Mouse (Mus musculus): Measurements from ENCODE around the gene Uxs1. TPM values are rescaled to one million over a fixed set of nuclear protein-coding genes. Genes with fewer than 3 reads are reported as not detected.
A peak's percentile ranks its signal among the peaks of the same experiment; 100 is the strongest.

Uxs1 gene
- total RNA-seq, 2 experiments from 2014 or later, result 7.8 to 8.8 TPM

- intact Hi-C loops (cut with DNase I), result no loop called here
Observed at GRCm38 (mm10) chr1:43809351-43809750, 18.2 kb downstream of the Uxs1 start.

GRCm38 (mm10) chr1:43803906-43804474, 23.6 kb downstream of the Uxs1 start:
- DNase-seq, result no peak
- intact Hi-C loops (cut with DNase I), result no loop called here

More at GRCm38 (mm10) chr1:43809351-43809750, 18.2 kb downstream of the Uxs1 start:
- no peak for DNase-seq

- no peak for DNase-seq
- intact Hi-C loops (cut with DNase I), result no loop called here
Observed at GRCm38 (mm10) chr1:43798048-43798447, 29.6 kb downstream of the Uxs1 start.

- intact Hi-C loops (cut with DNase I), result no loop called here
- DNase-seq, result no peak
Observed at GRCm38 (mm10) chr1:43789765-43790164, 37.8 kb downstream of the Uxs1 start.

- no peak for DNase-seq
- intact Hi-C loops (cut with DNase I), result no loop called here
Observed at GRCm38 (mm10) chr1:43786711-43787110, 40.9 kb downstream of the Uxs1 start.

GRCm38 (mm10) chr1:43785316-43785715, 42.3 kb downstream of the Uxs1 start:
- intact Hi-C loops (cut with DNase I), result no loop called here
- no peak for DNase-seq

GRCm38 (mm10) chr1:43783186-43783585, 44.4 kb downstream of the Uxs1 start:
- DNase-seq, result no peak
- intact Hi-C loops (cut with DNase I), result no loop called here

- intact Hi-C loops (cut with DNase I), result no loop called here
Observed at GRCm38 (mm10) chr1:43782680-43783079, 44.9 kb downstream of the Uxs1 start.

GRCm38 (mm10) chr1:43781672-43782071, 45.9 kb downstream of the Uxs1 start:
- intact Hi-C loops (cut with DNase I), result no loop called here
- no peak for DNase-seq

More at GRCm38 (mm10) chr1:43782680-43783079, 44.9 kb downstream of the Uxs1 start:
- no peak for DNase-seq

GRCm38 (mm10) chr1:43781195-43781594, 46.4 kb downstream of the Uxs1 start:
- intact Hi-C loops (cut with DNase I), result no loop called here
- no peak for DNase-seq

GRCm38 (mm10) chr1:43776106-43776505, 51.5 kb downstream of the Uxs1 start:
- intact Hi-C loops (cut with DNase I), result no loop called here
- peak; percentile 24 to 33 for DNase-seq

GRCm38 (mm10) chr1:43774126-43774525, 53.5 kb downstream of the Uxs1 start:
- no peak for DNase-seq
- intact Hi-C loops (cut with DNase I), result no loop called here

GRCm38 (mm10) chr1:43772694-43773093, 54.9 kb downstream of the Uxs1 start:
- no peak for DNase-seq
- intact Hi-C loops (cut with DNase I), result no loop called here

- DNase-seq, result no peak
- intact Hi-C loops (cut with DNase I), result no loop called here
Observed at GRCm38 (mm10) chr1:43770032-43770431, 57.6 kb downstream of the Uxs1 start.

GRCm38 (mm10) chr1:43769348-43769747, 58.3 kb downstream of the Uxs1 start:
- no peak for DNase-seq
- intact Hi-C loops (cut with DNase I), result no loop called here

GRCm38 (mm10) chr1:43768385-43768990, 59.1 kb downstream of the Uxs1 start:
- no peak for DNase-seq
- intact Hi-C loops (cut with DNase I), result no loop called here

- DNase-seq, result no peak
- intact Hi-C loops (cut with DNase I), result no loop called here
Observed at GRCm38 (mm10) chr1:43766328-43766727, 61.3 kb downstream of the Uxs1 start.

GRCm38 (mm10) chr1:43764481-43764880, 63.1 kb downstream of the Uxs1 start:
- no peak for DNase-seq
- intact Hi-C loops (cut with DNase I), result no loop called here

- DNase-seq, result no peak
- intact Hi-C loops (cut with DNase I), result loop anchor here (2.0 kb wide), 2 partner anchors 139 to 281 kb away; no protein-coding TSS in a partner anchor
Observed at GRCm38 (mm10) chr1:43760085-43760484, 67.5 kb downstream of the Uxs1 start.

- DNase-seq, result peak in 1 of 2 experiments; percentile 6
- intact Hi-C loops (cut with DNase I), result no loop called here
Observed at GRCm38 (mm10) chr1:43754448-43755312, 72.9 kb downstream of the Uxs1 start.

GRCm38 (mm10) chr1:43738519-43738894, 89.1 kb downstream of the Uxs1 start:
- no peak for DNase-seq
- intact Hi-C loops (cut with DNase I), result loop anchor here (1.0 to 5.0 kb wide), 4 partner anchors 101 to 599 kb away; no protein-coding TSS in a partner anchor

Data from heart, postnatal 14 days (tissue).